Mouse (Mus musculus): ENCODE results near the gene Pde6g. TPM values are rescaled to one million over a fixed set of nuclear protein-coding genes. Genes with fewer than 3 reads are reported as not detected.

The Pde6g gene
- total RNA-seq (2023) = 0.88 TPM in 1 of 4 replicates, not detected in the others

GRCm38 (mm10) chr11:120453306-120453705 is at the start of gene Pde6g:
TSS of gene Pde6g (minus strand) at chr11:120453500.

DNA sequence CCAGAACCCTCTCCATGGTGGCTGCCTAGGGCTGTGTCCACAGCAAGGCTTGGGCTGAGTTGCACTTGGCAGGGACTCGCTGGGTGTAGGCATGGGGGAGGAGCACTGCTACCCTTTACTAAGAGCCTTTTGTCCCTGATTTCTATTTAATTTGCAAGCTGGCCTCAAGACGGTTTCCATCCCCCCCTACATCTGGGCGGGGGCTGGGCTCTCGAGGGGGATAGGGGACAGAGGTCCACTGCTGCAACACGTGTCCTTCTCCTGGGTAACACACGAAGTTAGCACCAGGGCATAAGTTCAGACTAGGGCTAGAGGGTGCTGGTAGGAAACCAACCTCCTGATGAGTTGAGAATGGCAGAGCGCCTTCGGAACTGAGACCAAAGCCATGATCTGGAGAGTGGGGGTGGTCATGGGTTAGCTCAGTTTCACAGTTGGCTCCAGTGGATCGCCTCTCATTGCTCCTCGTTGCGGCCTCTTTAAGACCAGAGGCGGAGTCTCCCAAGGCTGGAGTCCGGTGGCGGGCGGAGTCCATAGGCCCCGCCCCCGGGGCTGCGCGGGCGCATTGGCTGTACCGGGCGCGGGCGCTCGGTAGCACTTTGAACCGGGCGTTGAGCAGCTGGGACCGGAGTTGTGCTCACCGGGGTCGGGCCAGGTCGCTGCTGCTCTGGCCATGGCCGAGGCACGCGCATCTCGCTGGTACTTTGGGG is 38.2 kb upstream of the Pde6g start, which contains the start of gene Slc25a10:
Gene Slc25a10 (plus strand): TSS at position 524 of the 707 bp plus-strand sequence.

GRCm38 (mm10) chr11:120484265-120484981 is 31.1 kb upstream of the Pde6g start, which contains the start of gene Mrpl12:
TSS of gene Mrpl12 (plus strand) at chr11:120484613.

DNA sequence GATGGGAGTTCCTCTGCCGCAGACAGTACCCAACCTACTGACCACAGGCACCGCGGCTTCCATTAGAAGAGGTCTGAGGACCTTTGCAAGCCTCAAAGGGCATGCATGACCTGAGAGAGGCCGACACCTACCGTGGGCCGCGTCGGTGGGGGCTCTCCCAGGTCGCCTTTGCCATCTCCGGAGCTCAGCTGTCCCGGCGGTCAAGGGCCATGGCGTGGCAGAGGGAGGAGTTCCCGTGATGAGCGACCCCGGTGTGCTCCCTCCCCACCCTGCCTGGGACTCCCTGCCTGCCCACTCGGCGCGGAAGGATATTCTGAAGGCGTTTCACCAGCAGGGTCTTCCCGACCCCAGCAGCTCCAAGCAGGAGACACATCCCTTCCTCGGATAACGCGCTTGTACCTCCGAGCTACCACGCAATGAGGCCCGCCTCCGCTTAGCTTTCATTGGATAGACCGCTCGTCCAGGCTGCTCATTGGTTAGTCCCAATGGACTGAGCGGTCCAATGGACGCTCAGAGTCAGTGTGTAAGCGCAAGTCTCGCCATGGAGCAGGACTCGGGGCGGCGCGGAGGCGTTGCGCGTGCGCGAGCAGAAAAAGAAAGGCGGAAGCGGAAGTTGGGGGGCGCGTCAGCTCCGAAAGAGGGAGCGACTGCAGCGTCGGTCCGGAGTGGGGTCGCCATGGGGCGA is 13.9 kb upstream of the Pde6g start, which contains the start of gene Arl16:
Gene Arl16 (minus strand): TSS at position 557 of the 685 bp plus-strand sequence.

DNA sequence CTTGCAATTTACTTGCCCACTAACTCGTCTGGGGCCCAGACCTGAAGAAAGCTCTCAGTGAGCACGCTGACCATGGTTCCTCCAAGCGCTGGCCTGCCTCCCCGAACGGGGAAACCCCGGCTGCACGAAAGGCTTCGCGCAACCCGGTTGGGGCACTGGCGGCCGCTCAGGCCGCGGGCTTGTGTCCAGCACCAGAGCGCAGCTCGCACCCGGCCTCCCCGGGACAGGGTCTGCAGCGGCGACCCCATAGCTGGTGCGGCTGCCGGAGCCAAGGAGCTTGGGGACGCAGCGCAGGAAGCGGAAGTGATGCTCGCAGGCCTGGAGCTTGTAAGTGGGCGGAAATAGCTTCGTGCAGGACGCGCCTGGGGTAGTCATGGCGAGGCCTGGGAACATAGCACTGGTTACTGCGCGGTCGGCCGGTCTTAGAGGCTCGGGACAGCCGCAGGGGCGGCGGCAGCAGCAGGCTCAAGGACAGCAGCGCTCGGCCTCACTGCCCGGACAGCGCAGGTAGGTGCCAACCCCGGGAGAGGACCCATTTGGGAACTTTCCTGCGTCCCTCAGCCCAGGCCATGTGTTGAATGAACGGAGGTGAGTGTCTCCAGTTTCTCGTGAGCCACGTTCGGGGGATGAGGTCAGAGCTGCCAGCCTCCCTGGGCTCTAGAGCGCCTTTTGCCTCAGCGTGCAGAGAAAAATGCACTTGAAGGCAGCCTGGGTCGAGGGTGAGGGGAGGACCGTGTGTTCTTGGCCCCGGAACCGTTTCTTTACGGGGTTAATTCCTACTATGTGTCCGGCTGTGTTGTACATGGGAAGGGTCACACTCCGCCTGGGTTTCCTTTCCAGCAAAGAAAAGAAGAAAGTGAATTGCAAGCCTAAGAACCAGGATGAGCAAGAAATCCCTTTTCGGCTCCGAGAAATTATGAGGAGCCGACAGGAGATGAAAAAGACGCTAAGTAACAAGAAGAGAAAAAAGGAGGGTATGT is 4.8 kb upstream of the Pde6g start, which contains the start of the genes Oxld1 and Ccdc137:
Gene Oxld1 (minus strand): TSS at position 297 of the 980 bp plus-strand sequence.
Gene Ccdc137 (plus strand): TSS at position 344 of the 980 bp plus-strand sequence.

DNA sequence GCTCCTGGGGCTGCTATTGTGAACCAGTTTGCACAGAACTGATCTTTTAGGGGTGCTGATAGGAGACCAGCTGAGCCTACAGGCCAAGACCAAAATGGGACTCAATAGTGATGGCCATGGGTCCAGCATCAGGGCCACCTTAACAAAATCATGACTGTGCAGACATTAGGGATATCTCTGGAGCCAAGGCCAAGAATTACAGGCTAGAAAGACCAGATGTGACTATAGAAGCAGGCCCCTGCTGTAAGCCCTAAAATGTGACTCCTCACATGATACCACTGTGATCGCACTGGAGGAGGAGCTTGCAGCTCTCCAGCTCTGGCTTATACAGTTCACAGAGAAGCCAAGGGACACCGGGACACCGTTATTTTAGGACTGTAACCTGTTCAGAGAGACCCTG is 11.0 kb downstream of the Pde6g start, which contains the start of gene Tspan10:
Gene Tspan10 (plus strand): TSS at position 301 of the 400 bp plus-strand sequence.

GRCm38 (mm10) chr11:120437152-120437856 is 16.0 kb downstream of the Pde6g start, which contains the start of gene Nploc4:
TSS of gene Nploc4 (minus strand) at chr11:120437708.

Other genes starting within 250 kb of the Pde6g start
- gene Bahcc1, start 220.6 kb downstream of the Pde6g start, total RNA-seq (2023) = 0.12 to 0.75 TPM (median 0.14 TPM) in 3 of 4 replicates, not detected in the other
- gene Actg1, start 105.0 kb downstream of the Pde6g start, total RNA-seq (2023) = 1,282 to 1,325 TPM (median 1,304 TPM) in 4 replicates
- gene Fscn2, start 92.0 kb downstream of the Pde6g start, total RNA-seq (2023) = not detected in 4 replicates
- gene Faap100, start 74.7 kb downstream of the Pde6g start, total RNA-seq (2023) = 16.9 to 32.5 TPM (median 24.3 TPM) in 4 replicates
- gene Nploc4, start 15.8 kb downstream of the Pde6g start, total RNA-seq (2023) = 65.3 to 69.1 TPM (median 67.1 TPM) in 4 replicates
- 0.69 to 24.1 TPM in 2 of 4 replicates, not detected in the others for gene Tspan10, start 10.9 kb downstream of the Pde6g start, total RNA-seq (2023)
- gene Oxld1, start 4.6 kb upstream of the Pde6g start, total RNA-seq (2023) = 4.3 to 7.5 TPM (median 4.8 TPM) in 4 replicates
- gene Ccdc137, start 4.6 kb upstream of the Pde6g start, total RNA-seq (2023) = 28.8 to 40.2 TPM (median 32.1 TPM) in 4 replicates
- gene Arl16, start 14.1 kb upstream of the Pde6g start, total RNA-seq (2023) = 4.9 to 14.4 TPM (median 11.7 TPM) in 4 replicates
- 31.5 to 40.7 TPM (median 34.0 TPM) in 4 replicates for gene Mrpl12, start 31.1 kb upstream of the Pde6g start, total RNA-seq (2023)
- gene Slc25a10, start 38.3 kb upstream of the Pde6g start, total RNA-seq (2023) = 12.3 to 14.2 TPM (median 13.2 TPM) in 4 replicates
- not detected in 4 replicates for gene Gcgr, start 77.2 kb upstream of the Pde6g start, total RNA-seq (2023)
- 38.2 to 45.1 TPM (median 40.3 TPM) in 4 replicates for gene Mcrip1, start 96.2 kb upstream of the Pde6g start, total RNA-seq (2023)
- gene Ppp1r27, start 97.6 kb upstream of the Pde6g start, total RNA-seq (2023) = not detected in 4 replicates
- 147 to 174 TPM (median 161 TPM) in 4 replicates for gene P4hb, start 119.8 kb upstream of the Pde6g start, total RNA-seq (2023)
- gene Arhgdia, start 128.1 kb upstream of the Pde6g start, total RNA-seq (2023) = 511 to 532 TPM (median 521 TPM) in 4 replicates
- gene Alyref, start 144.9 kb upstream of the Pde6g start, total RNA-seq (2023) = 140 to 161 TPM (median 155 TPM) in 4 replicates
- gene Anapc11, start 144.9 kb upstream of the Pde6g start, total RNA-seq (2023) = 39.9 to 45.2 TPM (median 44.4 TPM) in 4 replicates
- gene Npb, start 155.0 kb upstream of the Pde6g start, total RNA-seq (2023) = not detected in 4 replicates
- 101 to 110 TPM (median 102 TPM) in 4 replicates for gene Pcyt2, start 164.4 kb upstream of the Pde6g start, total RNA-seq (2023)
- 95.8 to 118 TPM (median 106 TPM) in 4 replicates for gene Sirt7, start 171.7 kb upstream of the Pde6g start, total RNA-seq (2023)
- 66.1 to 75.4 TPM (median 73.7 TPM) in 4 replicates for gene Mafg, start 180.1 kb upstream of the Pde6g start, total RNA-seq (2023)
- gene Pycr1, start 190.3 kb upstream of the Pde6g start, total RNA-seq (2023) = 0.81 to 4.3 TPM (median 1.4 TPM) in 4 replicates
- gene Myadml2, start 194.7 kb upstream of the Pde6g start, total RNA-seq (2023) = 1.5 to 2.0 TPM in 2 of 4 replicates, not detected in the others
- gene Notum, start 207.7 kb upstream of the Pde6g start, total RNA-seq (2023) = not detected in 4 replicates
- gene Aspscr1, start 219.5 kb upstream of the Pde6g start, total RNA-seq (2023) = 95.9 to 114 TPM (median 110 TPM) in 4 replicates

Data from B cell, adult 62 days (primary cell).